Mouse (Mus musculus): ENCODE data around the gene Gpc6.

GRCm38 (mm10) chr14:117951265-117951664 lies 1026.2 kb downstream of the Gpc6 start:
- TF ChIP-seq POLR2A (IDR thresholded peaks at IDR 0.05; ENCODE audit: low read depth, low read length) (no peak), CTCF (conservative IDR thresholded peaks at IDR 0.05 in 1 of 2, IDR thresholded peaks at IDR 0.05 in 1 of 2; ENCODE audit: low read depth in 2 of 2, low read length in 2 of 2) (no peak), MAZ (IDR thresholded peaks at IDR 0.05; ENCODE audit: low read depth, low read length) (no peak), RCOR1 (conservative IDR thresholded peaks at IDR 0.05; ENCODE audit: low read depth, low read length) (no peak), EP300 (IDR thresholded peaks at IDR 0.05; ENCODE audit: low read length) (no peak), JUND (conservative IDR thresholded peaks at IDR 0.05; ENCODE audit: low read depth, low read length) (no peak), JUN (IDR thresholded peaks at IDR 0.05; ENCODE audit: insufficient read depth, low read depth, low read length) (no peak)

Measured in CH12.LX (cell line).